Mouse (Mus musculus) heart, embryonic 16.5 days (tissue): ENCODE data around the gene Slc36a4. TPM values are rescaled to one million over a fixed set of nuclear protein-coding genes. Genes with fewer than 3 reads are reported as not detected.
A peak's percentile ranks its signal among the peaks of the same experiment; 100 is the strongest.

Experiments
- ATAC-seq: fragments of 200-750 bp; cut with Nextera tagmentation; replicated peaks from 2 replicates; pipeline ENCODE4 v1.8.0; 2017; ENCODE audit warnings: moderate number of reproducible peaks; ENCODE audit not compliant: insufficient read depth, low FRiP score; ENCODE audit errors: extremely low read depth
- H3K27ac ChIP-seq: fragments of 300-500 bp; sonication (generic); 2 replicates; pipeline ENCODE4 v1.5.1; 2014; ENCODE audit warnings: mild to moderate bottlenecking, low read length, control low read depth, moderate library complexity
- H3K27me3 ChIP-seq: fragments of 300-500 bp; sonication (generic); 2 replicates; pipeline ENCODE4 v1.6.1; 2014; ENCODE audit warnings: low read length, mixed read lengths; ENCODE audit not compliant: control insufficient read depth, insufficient read depth
- H3K36me3 ChIP-seq: fragments of 300-500 bp; sonication (generic); 2 replicates; pipeline ENCODE4 v1.6.1; 2014; ENCODE audit not compliant: control insufficient read depth, insufficient read depth
- H3K4me1 ChIP-seq: fragments of 300-500 bp; sonication (generic); 2 replicates; pipeline ENCODE4 v1.6.1; 2014; ENCODE audit warnings: low read length, mixed read lengths; ENCODE audit not compliant: control insufficient read depth, insufficient read depth
- H3K4me2 ChIP-seq: fragments of 300-500 bp; sonication (generic); 2 replicates; pipeline ENCODE4 v1.6.1; 2014; ENCODE audit warnings: low read depth, mild to moderate bottlenecking, control low read depth, low read length
- H3K4me3 ChIP-seq: fragments of 300-500 bp; sonication (generic); 2 replicates; pipeline ENCODE4 v1.5.1; 2014; ENCODE audit warnings: mild to moderate bottlenecking, control low read depth, low read length
- H3K9ac ChIP-seq: fragments of 300-500 bp; sonication (generic); 2 replicates; pipeline ENCODE4 v1.6.1; 2014; ENCODE audit warnings: low read length, control low read depth
- H3K9me3 ChIP-seq: fragments of 300-500 bp; sonication (generic); replicated peaks from 2 replicates; pipeline ENCODE4 v1.6.1; 2016; ENCODE audit warnings: low read length; ENCODE audit not compliant: control insufficient read depth
- WGBS: fragments of 180-500 bp; shearing (Covaris S2); extraction: QIAGEN DNeasy Blood & Tissue Kit; methylation state at CpG from one replicate; pipeline ENCODE4 v1.1.7; 2014; 5-methylcytosine and 5-hydroxymethylcytosine counted together
- polyA plus RNA-seq: library from polyadenylated mRNA; unstranded; fragments of >200 nt; fragmentation: Nextera tagmentation; extraction: Ambion mirVana; gene quantifications from 2 replicates; pipeline ENCODE4 v1.2.1, GENCODE M21; 2015

Gene Slc36a4
- polyA plus RNA-seq, 1 experiment from 2014 or later = 7.7 TPM

- Histone ChIP-seq H3K27ac (no peak overlapping the region), H3K4me3 (no peak overlapping the region), H3K9me3 (no peaks in the 10 kb centered on the region), H3K4me2 (no peak overlapping the region), H3K36me3 (no peaks in the 10 kb centered on the region), H3K27me3 (no peaks in the 10 kb centered on the region), H3K9ac (no peak overlapping the region), H3K4me1 (no peaks in the 10 kb centered on the region)
- 38% methylated on average over 5 of the region's 5 CpGs for WGBS
- ATAC-seq = no peak
Observed at GRCm38 (mm10) chr9:15694989-15695388, 14.5 kb upstream of the Slc36a4 start.

DNA sequence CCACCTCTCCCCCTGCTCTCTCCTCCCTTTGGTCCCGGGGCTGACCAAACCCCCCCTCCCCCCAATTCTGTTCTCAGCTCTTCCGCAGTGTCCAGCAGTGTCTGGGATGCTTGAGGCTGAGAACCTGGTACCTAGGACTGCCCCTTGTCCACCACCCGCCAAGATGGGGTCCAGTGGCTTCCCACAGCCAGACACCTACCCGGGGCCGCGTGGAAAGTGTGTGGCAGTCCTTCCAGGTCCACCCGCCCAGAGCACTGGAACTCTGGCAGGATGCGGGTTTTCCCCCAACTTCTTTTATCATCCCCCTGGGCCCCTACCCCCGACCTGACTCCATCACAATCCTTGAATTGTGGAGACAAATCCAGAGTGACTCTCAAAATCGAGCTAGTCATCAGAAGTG lies 3.8 kb upstream of the Slc36a4 start:
- no peaks in the 10 kb centered on the region for H3K36me3 ChIP-seq
- 74% methylated on average over 10 of the region's 10 CpGs for WGBS
- no peak overlapping the region for H3K27ac ChIP-seq
- H3K4me3 ChIP-seq = no peak overlapping the region
- H3K27me3 ChIP-seq = no peaks in the 10 kb centered on the region
- H3K9ac ChIP-seq = no peak overlapping the region
- peaks cover 7% of the 10 kb centered on the region for H3K4me1 ChIP-seq
- H3K4me2 ChIP-seq = no peak overlapping the region
- no peak for ATAC-seq
- H3K9me3 ChIP-seq = no peaks in the 10 kb centered on the region

DNA sequence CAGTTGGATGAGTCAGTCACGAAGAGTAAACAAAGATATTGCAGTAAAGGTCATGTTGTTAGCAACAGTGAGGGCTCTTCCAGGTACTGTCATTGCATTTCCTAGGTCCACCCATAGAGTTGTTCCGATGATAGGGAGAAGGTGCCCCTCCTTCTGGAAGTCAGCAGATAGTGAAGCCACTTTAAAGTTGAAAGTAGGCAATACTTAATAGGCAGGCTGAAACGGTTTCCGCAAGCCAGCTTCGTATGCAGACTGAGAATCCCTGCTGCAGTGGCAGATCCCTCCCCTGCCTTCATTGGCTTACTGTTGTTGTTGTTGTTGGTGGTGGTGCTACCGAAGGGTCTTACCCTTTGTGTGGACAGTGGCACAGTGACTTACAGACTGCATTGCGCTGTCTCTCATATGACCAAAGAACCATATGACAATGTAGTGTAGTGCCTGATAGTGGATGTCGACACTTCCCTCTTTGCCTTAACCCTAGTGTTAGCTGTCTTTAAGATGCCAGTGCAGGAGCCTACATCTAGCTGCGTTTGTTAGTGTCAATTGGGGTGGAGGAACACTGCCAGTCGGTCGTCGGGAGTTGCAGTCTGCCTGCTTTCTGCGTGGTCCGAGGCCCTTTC lies 449 bp upstream of the Slc36a4 start:
- ATAC-seq = peak; percentile 26
- WGBS = 13% methylated on average over 14 of the region's 14 CpGs
- peak overlapping the region; percentile 90 for H3K9ac ChIP-seq
- H3K27ac ChIP-seq = peak overlapping the region; percentile 86
- no peaks in the 10 kb centered on the region for H3K36me3 ChIP-seq
- no peaks in the 10 kb centered on the region for H3K27me3 ChIP-seq
- H3K4me2 ChIP-seq = peak overlapping the region; percentile 93
- H3K4me1 ChIP-seq = peaks cover 7% of the 10 kb centered on the region
- peak overlapping the region; percentile 85 for H3K4me3 ChIP-seq
- H3K9me3 ChIP-seq = no peaks in the 10 kb centered on the region

DNA sequence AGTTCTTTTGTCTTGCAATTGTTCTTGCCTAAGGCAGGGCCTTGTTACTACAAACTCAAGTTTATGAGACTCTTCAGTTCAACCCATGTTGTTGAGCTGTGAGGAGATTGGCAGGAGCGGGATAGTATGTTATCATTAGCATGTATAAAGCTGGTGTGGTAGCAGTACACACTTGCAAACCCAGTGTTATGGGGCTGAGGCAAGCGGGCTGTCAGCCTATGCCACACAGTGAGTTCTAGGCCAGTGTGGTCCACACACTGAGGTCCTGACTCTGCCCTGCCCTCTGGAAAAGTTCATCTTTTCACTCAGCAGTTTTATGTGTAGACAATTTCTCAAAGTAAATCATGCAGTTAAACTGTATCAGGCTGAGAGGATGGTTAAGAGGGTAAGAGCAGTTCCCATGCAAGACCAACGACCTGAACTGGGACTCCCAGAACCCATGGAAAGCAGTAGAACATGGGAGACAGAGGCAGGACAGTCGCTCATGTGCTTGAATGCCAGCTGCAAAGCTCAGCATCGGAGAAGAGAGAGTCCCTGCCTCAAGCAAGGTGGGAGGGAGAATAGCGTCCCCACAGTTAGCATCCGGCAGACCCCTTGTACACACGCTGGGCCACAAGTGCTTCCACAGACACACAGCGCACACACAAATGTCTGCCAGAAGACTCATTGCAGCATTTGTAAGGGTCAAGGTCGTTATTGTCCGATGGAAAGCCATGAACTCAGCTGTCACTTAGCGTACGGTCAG lies 1.5 kb downstream of the Slc36a4 start:
- 89% methylated on average over 13 of the region's 13 CpGs for WGBS
- Histone ChIP-seq H3K4me3 (no peak overlapping the region), H3K4me1 (peaks cover 7% of the 10 kb centered on the region), H3K9ac (no peak overlapping the region), H3K27me3 (no peaks in the 10 kb centered on the region), H3K9me3 (no peaks in the 10 kb centered on the region), H3K4me2 (no peak overlapping the region), H3K36me3 (no peaks in the 10 kb centered on the region), H3K27ac (no peak overlapping the region)
- ATAC-seq = no peak

DNA sequence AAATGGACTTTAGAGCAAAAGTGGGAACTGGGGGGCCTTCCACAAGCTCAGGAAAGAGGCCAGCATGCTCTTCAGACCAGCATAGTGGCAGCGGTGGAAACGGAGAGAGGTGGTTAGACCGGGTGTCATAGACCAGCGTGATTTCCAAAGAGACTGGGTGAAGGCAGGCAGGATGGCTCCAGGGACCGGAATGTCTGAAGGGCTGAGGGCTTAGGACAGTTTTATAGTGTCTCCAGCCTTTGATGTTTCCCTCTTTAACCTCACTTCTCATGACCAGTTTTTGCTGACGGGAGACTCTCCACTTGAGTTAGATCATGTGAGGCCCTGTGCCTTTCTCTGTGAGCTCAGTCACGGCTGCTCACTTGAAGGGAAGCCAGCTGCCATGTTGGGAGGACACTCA lies 2.1 kb downstream of the Slc36a4 start:
- H3K27me3 ChIP-seq = no peaks in the 10 kb centered on the region
- no peak overlapping the region for H3K4me2 ChIP-seq
- H3K9ac ChIP-seq = no peak overlapping the region
- ATAC-seq = no peak
- H3K4me1 ChIP-seq = peaks cover 7% of the 10 kb centered on the region
- 80% methylated on average over 7 of the region's 7 CpGs for WGBS
- no peaks in the 10 kb centered on the region for H3K36me3 ChIP-seq
- H3K27ac ChIP-seq = no peak overlapping the region
- no peak overlapping the region for H3K4me3 ChIP-seq
- H3K9me3 ChIP-seq = no peaks in the 10 kb centered on the region

GRCm38 (mm10) chr9:15714792-15715191 lies 5.3 kb downstream of the Slc36a4 start:
- ATAC-seq = no peak
- Histone ChIP-seq H3K9ac (no peak overlapping the region), H3K4me1 (peaks cover 3% of the 10 kb centered on the region; the same call in 1 of the 2 replicates), H3K36me3 (no peaks in the 10 kb centered on the region), H3K4me2 (no peak overlapping the region), H3K4me3 (no peak overlapping the region), H3K9me3 (no peaks in the 10 kb centered on the region), H3K27me3 (no peaks in the 10 kb centered on the region), H3K27ac (no peak overlapping the region)
- WGBS = 74% methylated on average over 4 of the region's 4 CpGs

- Histone ChIP-seq H3K27me3 (no peaks in the 10 kb centered on the region), H3K4me1 (peaks cover under 1% of the 10 kb centered on the region; the same call in 1 of the 2 replicates), H3K9ac (no peak overlapping the region), H3K36me3 (no peaks in the 10 kb centered on the region), H3K4me2 (no peak overlapping the region), H3K27ac (no peak overlapping the region), H3K9me3 (no peaks in the 10 kb centered on the region), H3K4me3 (no peak overlapping the region)
- no peak for ATAC-seq
- 85% methylated on average over 11 of the region's 11 CpGs for WGBS
Observed at GRCm38 (mm10) chr9:15715193-15715989, 5.9 kb downstream of the Slc36a4 start.

DNA sequence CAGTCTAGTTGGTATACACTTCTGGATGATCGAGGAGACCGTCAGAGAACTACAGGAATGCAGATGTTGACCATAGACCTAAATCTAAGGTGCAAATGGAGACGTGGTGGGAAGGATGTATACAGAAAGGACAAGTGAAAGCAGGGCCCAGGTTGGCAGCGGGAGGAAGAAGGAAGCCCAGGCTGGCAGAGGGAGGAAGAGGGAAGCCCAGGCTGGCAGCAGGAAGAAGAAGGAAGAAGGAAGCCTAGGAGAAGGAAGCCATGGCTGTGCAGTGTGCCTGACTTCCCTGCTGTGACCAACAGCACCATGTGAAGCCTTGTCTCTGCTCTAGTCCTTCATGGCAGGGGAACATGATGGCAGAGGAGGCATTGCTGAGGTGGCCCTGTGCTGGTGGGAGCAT lies 7.8 kb downstream of the Slc36a4 start:
- no peaks in the 10 kb centered on the region for H3K36me3 ChIP-seq
- no peak overlapping the region for H3K27ac ChIP-seq
- H3K9ac ChIP-seq = no peak overlapping the region
- no peak for ATAC-seq
- H3K4me3 ChIP-seq = no peak overlapping the region
- no peaks in the 10 kb centered on the region for H3K9me3 ChIP-seq
- 85% methylated on average over 4 of the region's 4 CpGs for WGBS
- H3K4me1 ChIP-seq = no peaks in the 10 kb centered on the region
- no peak overlapping the region for H3K4me2 ChIP-seq
- no peaks in the 10 kb centered on the region for H3K27me3 ChIP-seq

DNA sequence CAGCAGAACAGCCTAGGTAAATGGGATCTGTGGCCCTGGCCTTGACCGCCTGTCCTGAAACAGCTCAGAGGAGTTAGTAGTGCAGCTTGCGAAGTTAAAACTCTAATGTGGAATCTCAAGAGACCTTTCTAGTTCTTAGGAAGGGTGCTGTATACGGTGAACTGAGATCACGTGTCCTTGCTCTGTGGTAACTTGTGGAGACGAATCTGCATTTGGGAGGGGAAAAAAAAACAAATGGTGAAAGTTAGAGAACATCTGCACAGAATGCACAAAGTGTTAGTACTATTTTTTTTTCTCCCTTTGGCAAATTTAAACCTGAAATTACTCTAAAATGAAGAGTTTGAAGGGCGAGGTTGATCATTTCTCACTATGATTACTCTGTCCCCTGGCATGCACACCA lies 8.8 kb downstream of the Slc36a4 start:
- 79% methylated on average over 6 of the region's 6 CpGs for WGBS
- ATAC-seq = no peak
- H3K27me3 ChIP-seq = no peaks in the 10 kb centered on the region
- no peak overlapping the region for H3K4me3 ChIP-seq
- H3K27ac ChIP-seq = no peak overlapping the region
- H3K4me2 ChIP-seq = no peak overlapping the region
- H3K9ac ChIP-seq = no peak overlapping the region
- no peaks in the 10 kb centered on the region for H3K9me3 ChIP-seq
- no peaks in the 10 kb centered on the region for H3K4me1 ChIP-seq
- no peaks in the 10 kb centered on the region; the same call in 1 of the 2 replicates for H3K36me3 ChIP-seq
